Comparison of ENCODE assay signal across 18 mouse cellular contexts in genomic region chr14:64512726-64513125, GRCm38 (mm10).
DNase-seq lines count a peak whose midpoint lies in the region; ATAC-seq and TF ChIP-seq lines count a peak whose summit lies in the region.
"Had no signal": no experiment of that assay in that cellular context is flagged by ENCODE, and none has a peak within 500 bp of the region (broad histone marks: within the 10 kb centered on the region; RNA-seq: fewer than 3 reads in every experiment).

No protein-coding gene starts in this region.

- H3K27ac ChIP-seq in forebrain, postnatal 0 days (ENCODE audit: low read depth, low read length): peak overlapping the region; percentile 69
- no peak overlapping the region for H3K27ac ChIP-seq in kidney, adult 2 months (ENCODE audit: insufficient read depth, low read depth, low read length)
- H3K27ac ChIP-seq: heart, embryonic 10.5 days; neural tube, embryonic 12.5 days had no signal

- no peak overlapping the region for H3K4me2 ChIP-seq in forebrain, postnatal 0 days (ENCODE audit: low read depth)
- H3K4me2 ChIP-seq: neural tube, embryonic 12.5 days had no signal

- no peaks in the 10 kb centered on the region for H3K9me3 ChIP-seq in forebrain, postnatal 0 days (ENCODE audit: low read length)
- H3K9me3 ChIP-seq: heart, embryonic 10.5 days; neural tube, embryonic 12.5 days had no signal

- DNase-seq in adrenal gland, postnatal 36 days: peak; percentile 3 to 28
- DNase-seq in adrenal gland, postnatal 10 days: no peak
- peak; percentile 30 for DNase-seq in layer of hippocampus, adult 11-12 months (ENCODE audit: low spot score)
- no peak for DNase-seq in layer of hippocampus, adult 9-10 months (ENCODE audit: low spot score)
- peak; percentile 52 to 61 for DNase-seq in right cerebral cortex, postnatal 10 days (ENCODE audit: low spot score in 2 of 2)
- DNase-seq in right cerebral cortex, postnatal 25 days: no peak
- peak; percentile 69 for DNase-seq in forebrain, postnatal 0 days
- no peak for DNase-seq in kidney, adult 2 months
- DNase-seq: embryo, embryonic 11 days; gastrocnemius, postnatal 14 days; heart, postnatal 36 days; kidney, postnatal 4 days; lung, postnatal 14 days had no signal

- H3K9ac ChIP-seq in forebrain, postnatal 0 days: peak overlapping the region; percentile 4; the same call in 1 of the 2 replicates
- H3K9ac ChIP-seq: neural tube, embryonic 12.5 days had no signal

- no peak for TF ChIP-seq POLR2A in kidney, adult 2 months (IDR thresholded peaks at IDR 0.05; ENCODE audit: low read depth, low read length)

- H3K4me1 ChIP-seq in forebrain, postnatal 0 days (ENCODE audit: insufficient read depth): 0 out of 2 replicates have a peak, but pooled peaks cover 9% of the 10 kb centered on the region
- H3K4me1 ChIP-seq in kidney, adult 2 months (ENCODE audit: control insufficient read depth, insufficient read depth, low read length): no peaks in the 10 kb centered on the region
- H3K4me1 ChIP-seq: neural tube, embryonic 12.5 days had no signal

- TF ChIP-seq CTCF in forebrain, postnatal 0 days (IDR thresholded peaks at IDR 0.05; ENCODE audit: low read depth): no peak
- no peak for TF ChIP-seq CTCF in kidney, adult 2 months (conservative IDR thresholded peaks at IDR 0.05; ENCODE audit: insufficient read depth, insufficient read length, low read depth, low read length)

- 42% methylated on average over 7 of the region's 7 CpGs for WGBS in forebrain, postnatal 0 days
- WGBS in kidney, adult 2 months: 49% methylated on average over 7 of the region's 7 CpGs

- H3K4me3 ChIP-seq in forebrain, postnatal 0 days (ENCODE audit: low read depth, low read length): no peak overlapping the region
- H3K4me3 ChIP-seq in kidney, adult 2 months (ENCODE audit: insufficient read depth, low read depth, low read length): no peak overlapping the region
- H3K4me3 ChIP-seq: erythroblast, embryonic 14.5 days; heart, embryonic 10.5 days; neural tube, embryonic 12.5 days had no signal

- ATAC-seq in forebrain, postnatal 0 days: peak; percentile 81
- ATAC-seq: intestine, embryonic 16.5 days had no signal

- H3K27me3 ChIP-seq in forebrain, postnatal 0 days (ENCODE audit: insufficient read depth, low read length): no peaks in the 10 kb centered on the region
- H3K27me3 ChIP-seq in kidney, adult 2 months (replicated peaks; ENCODE audit: control insufficient read depth, insufficient read depth, low read length): no peaks in the 10 kb centered on the region
- H3K27me3 ChIP-seq: CH12.LX; neural tube, embryonic 12.5 days had no signal

- H3K36me3 ChIP-seq in forebrain, postnatal 0 days (ENCODE audit: insufficient read depth): no peaks in the 10 kb centered on the region
- no peaks in the 10 kb centered on the region for H3K36me3 ChIP-seq in kidney, adult 2 months (ENCODE audit: control insufficient read depth, insufficient read depth, low read length)
- H3K36me3 ChIP-seq: heart, embryonic 10.5 days; neural tube, embryonic 12.5 days had no signal

Comparison
In these comparisons a context has a peak if more than half of its experiments do, and no peak if none do; other contexts are left out.
1. DNase-seq: peak in adrenal gland, postnatal 36 days (2 of 2), layer of hippocampus, adult 11-12 months (single experiment), right cerebral cortex, postnatal 10 days (2 of 2) and forebrain, postnatal 0 days (single experiment); none in adrenal gland, postnatal 10 days (single experiment), layer of hippocampus, adult 9-10 months (single experiment), right cerebral cortex, postnatal 25 days (single experiment) and kidney, adult 2 months (single experiment).